Mouse (Mus musculus): ENCODE measurements around the gene Tor1b. TPM values are rescaled to one million over a fixed set of nuclear protein-coding genes. Genes with fewer than 3 reads are reported as not detected.
"Not testable (repeated sequence)": the region's sequence is repeated elsewhere in the genome, so short reads cannot be mapped to it uniquely, and the experiment has no call there.

Tor1b gene
- total and polyA plus RNA-seq, 3 experiments = 23.1 to 31.1 (median 25.3) TPM

DNA sequence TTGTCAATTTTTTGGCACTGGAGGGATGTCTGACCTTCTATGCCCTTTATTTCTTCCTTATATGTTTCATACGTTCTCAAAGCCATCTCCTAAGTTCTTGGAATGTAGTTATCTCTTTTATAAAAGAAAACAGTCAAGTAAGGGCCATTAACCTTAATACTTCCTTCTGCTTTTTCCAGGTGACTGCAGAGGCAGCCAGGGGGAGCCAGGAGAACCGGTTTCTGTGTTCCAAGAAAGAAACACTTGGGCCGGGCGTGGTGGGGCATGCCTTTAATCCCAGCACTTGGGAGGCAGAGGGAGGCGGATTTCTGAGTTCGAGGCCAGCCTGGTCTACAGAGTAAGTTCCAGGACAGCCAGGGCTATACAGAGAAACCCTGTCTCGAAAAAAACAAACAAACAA lies 10.6 kb upstream of the Tor1b start:
- Histone ChIP-seq H3K4me1 (ENCODE audit: control insufficient read depth in 1 of 2, insufficient read depth in 2 of 2) (peaks cover 2 to 11% of the 10 kb centered on the region in 2 experiments; a peak in 3 of 4 replicates), H3K4me3 (replicated peaks in 1 of 3; ENCODE audit: low read depth in 2 of 3, low read length in 2 of 3, poor library complexity in 1 of 3) (peak overlapping the region in 2 of 3 experiments; percentile 56 to 72), H3K27me3 (replicated peaks) (peaks cover 25% of the 10 kb centered on the region), H3K4me2 (ENCODE audit: insufficient read depth, low read depth, poor library complexity, severe bottlenecking) (peak overlapping the region; percentile 64), H3K9ac (ENCODE audit: insufficient read depth, low read depth) (peak overlapping the region; percentile 20; the same call in 1 of the 2 replicates)
- in situ Hi-C loops (cut with MboI; ENCODE audit: low pct_ligation_motif_present, low pct_unique_long_range_greater_than_20kb, low sequenced_read_pairs); DNase-seq (ENCODE audit: extremely low read depth); H3K9me3 ChIP-seq (replicated peaks; ENCODE audit: low read length); dilution Hi-C loops (cut with MboI; ENCODE audit: extremely low pct_ligation_motif_present, extremely low pct_unique_long_range_greater_than_20kb, low sequenced_read_pairs); H3K36me3 ChIP-seq (replicated peaks in 1 of 2; ENCODE audit: control insufficient read depth in 1 of 2, insufficient read depth in 1 of 2, low read length in 1 of 2); H3K27ac ChIP-seq (ENCODE audit: insufficient read depth, low read depth); H3K79me2 ChIP-seq (replicated peaks; ENCODE audit: control insufficient read depth, extremely low read depth, insufficient read depth, poor library complexity, severe bottlenecking): not testable (repeated sequence)
- peak in 1 of 2 experiments; percentile 26; a peak in 1 of 4 replicates for TF ChIP-seq CTCF (conservative IDR thresholded peaks at IDR 0.05 in 1 of 2, IDR thresholded peaks at IDR 0.05 in 1 of 2; ENCODE audit: low read depth in 2 of 2, low read length in 2 of 2)

DNA sequence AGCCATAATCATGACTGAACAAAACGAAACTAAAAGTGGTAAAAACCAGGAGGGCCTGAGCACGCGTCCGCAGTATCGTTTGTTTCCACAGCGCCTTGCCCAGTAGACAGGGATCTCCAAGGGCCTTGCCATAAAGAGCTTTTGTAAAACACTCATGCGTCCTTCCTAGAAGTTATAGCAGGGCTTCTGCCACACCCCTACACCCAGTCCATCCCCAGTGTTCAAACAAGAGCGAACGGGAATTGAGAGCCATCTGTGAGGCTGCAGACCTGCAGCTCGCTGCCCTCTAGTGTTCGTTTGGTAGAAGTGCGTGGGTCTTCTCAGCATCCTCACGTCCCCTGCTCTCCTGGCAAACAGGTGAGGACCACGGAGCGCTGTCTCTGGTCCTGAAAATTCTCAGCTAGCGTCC lies 10.2 kb upstream of the Tor1b start:
- no peaks in the 10 kb centered on the region for H3K9me3 ChIP-seq (replicated peaks; ENCODE audit: low read length)
- peak overlapping the region; percentile 49 to 72 (median 56) for H3K4me3 ChIP-seq (replicated peaks in 1 of 3; ENCODE audit: low read depth in 2 of 3, low read length in 2 of 3, poor library complexity in 1 of 3)
- peaks cover 30% of the 10 kb centered on the region for H3K27me3 ChIP-seq (replicated peaks)
- H3K79me2 ChIP-seq (replicated peaks; ENCODE audit: control insufficient read depth, extremely low read depth, insufficient read depth, poor library complexity, severe bottlenecking) = no peaks in the 10 kb centered on the region
- no peaks in the 10 kb centered on the region for H3K36me3 ChIP-seq (replicated peaks in 1 of 2; ENCODE audit: control insufficient read depth in 1 of 2, insufficient read depth in 1 of 2, low read length in 1 of 2)
- H3K9ac ChIP-seq (ENCODE audit: insufficient read depth, low read depth) = peak overlapping the region; percentile 20; the same call in 1 of the 2 replicates
- peak; percentile 89 for DNase-seq (ENCODE audit: extremely low read depth)
- peak overlapping the region; percentile 29; the same call in 1 of the 2 replicates for H3K4me2 ChIP-seq (ENCODE audit: insufficient read depth, low read depth, poor library complexity, severe bottlenecking)
- dilution Hi-C loops (cut with MboI; ENCODE audit: extremely low pct_ligation_motif_present, extremely low pct_unique_long_range_greater_than_20kb, low sequenced_read_pairs) = no loop called here
- H3K4me1 ChIP-seq (ENCODE audit: control insufficient read depth in 1 of 2, insufficient read depth in 2 of 2) = peaks cover 2 to 10% of the 10 kb centered on the region in 2 experiments; a peak in 3 of 4 replicates
- no peak overlapping the region for H3K27ac ChIP-seq (ENCODE audit: insufficient read depth, low read depth)
- in situ Hi-C loops (cut with MboI; ENCODE audit: low pct_ligation_motif_present, low pct_unique_long_range_greater_than_20kb, low sequenced_read_pairs) = no loop called here
- TF ChIP-seq TBP (conservative IDR thresholded peaks at IDR 0.05; ENCODE audit: low read depth, low read length) (0 out of 2 replicates have a peak, but pooled peaks have one; percentile 30), E2F4 (IDR thresholded peaks at IDR 0.05; ENCODE audit: insufficient replicate concordance, low read depth, low read length) (no peak), UBTF (IDR thresholded peaks at IDR 0.05; ENCODE audit: low read depth, low read length) (no peak), NELFE (IDR thresholded peaks at IDR 0.05; ENCODE audit: low read depth, low read length) (peak; percentile 73), CHD2 (IDR thresholded peaks at IDR 0.05; ENCODE audit: low read length) (no peak), HCFC1 (IDR thresholded peaks at IDR 0.05; ENCODE audit: low read depth, low read length) (peak; percentile 51; the same call in 1 of the 2 replicates), USF2 (conservative IDR thresholded peaks at IDR 0.05; ENCODE audit: low read depth, low read length) (no peak), MEF2A (IDR thresholded peaks at IDR 0.05; ENCODE audit: borderline replicate concordance, low read depth, low read length) (peak; percentile 48; the same call in 1 of the 2 replicates), MYC (IDR thresholded peaks at IDR 0.05; ENCODE audit: low read depth, low read length) (peak; percentile 81), MXI1 (IDR thresholded peaks at IDR 0.05; ENCODE audit: low read depth, low read length) (peak; percentile 89), SIN3A (IDR thresholded peaks at IDR 0.05; ENCODE audit: low read length) (peak; percentile 98), ZMIZ1 (IDR thresholded peaks at IDR 0.05; ENCODE audit: low read depth, low read length) (no peak), MAZ (IDR thresholded peaks at IDR 0.05; ENCODE audit: low read depth, low read length) (peak; percentile 52; the same call in 1 of the 2 replicates), SMC3 (IDR thresholded peaks at IDR 0.05; ENCODE audit: low read depth, low read length) (peak; percentile 65), JUND (conservative IDR thresholded peaks at IDR 0.05; ENCODE audit: low read depth, low read length) (peak; percentile 54), KAT2A (IDR thresholded peaks at IDR 0.05; ENCODE audit: insufficient replicate concordance, low read length) (no peak), CHD1 (IDR thresholded peaks at IDR 0.05; ENCODE audit: low read depth, low read length) (peak; percentile 52; the same call in 1 of the 2 replicates), ELF1 (IDR thresholded peaks at IDR 0.05; ENCODE audit: low read depth, low read length) (peak; percentile 42; the same call in 1 of the 2 replicates), RAD21 (IDR thresholded peaks at IDR 0.05; ENCODE audit: low read depth, low read length) (peak; percentile 61), POLR2AphosphoS2 (IDR thresholded peaks at IDR 0.05; ENCODE audit: low read depth, low read length) (no peak), USF1 (IDR thresholded peaks at IDR 0.05; ENCODE audit: low read depth, low read length) (no peak), TCF12 (IDR thresholded peaks at IDR 0.05; ENCODE audit: low read depth, low read length) (peak; percentile 84), ZKSCAN1 (IDR thresholded peaks at IDR 0.05; ENCODE audit: borderline replicate concordance, low read depth, low read length) (no peak), GABPA (IDR thresholded peaks at IDR 0.05; ENCODE audit: insufficient replicate concordance, low read depth, low read length) (no peak), CTCF (conservative IDR thresholded peaks at IDR 0.05 in 1 of 2, IDR thresholded peaks at IDR 0.05 in 1 of 2; ENCODE audit: low read depth in 2 of 2, low read length in 2 of 2) (peak; percentile 86 to 88), RCOR1 (conservative IDR thresholded peaks at IDR 0.05; ENCODE audit: low read depth, low read length) (peak; percentile 90; the same call in 1 of the 2 replicates), IRF4 (IDR thresholded peaks at IDR 0.05; ENCODE audit: low read depth, low read length) (peak; percentile 82), EP300 (IDR thresholded peaks at IDR 0.05; ENCODE audit: low read length) (peak; percentile 60), JUN (IDR thresholded peaks at IDR 0.05; ENCODE audit: insufficient read depth, low read depth, low read length) (no peak), POLR2A (IDR thresholded peaks at IDR 0.05; ENCODE audit: low read depth, low read length) (peak; percentile 65), BHLHE40 (IDR thresholded peaks at IDR 0.05; ENCODE audit: low read depth, low read length) (peak; percentile 39; the same call in 1 of the 2 replicates), ZNF384 (IDR thresholded peaks at IDR 0.05; ENCODE audit: low read depth, low read length) (no peak)
